In genomic region chr3:20121582-20121981, GRCm38 (mm10) we compare ENCODE assay signal across 7 mouse cellular contexts. TPM values are rescaled to one million over a fixed set of nuclear protein-coding genes. Genes with fewer than 3 reads are reported as not detected.
DNase-seq lines count a peak whose midpoint lies in the region; ATAC-seq lines count a peak whose summit lies in the region.
"Not testable (repeated sequence)": the region's sequence is repeated elsewhere in the genome, so short reads cannot be mapped to it uniquely, and the experiment has no call there.
"Had no signal": no experiment of that assay in that cellular context is flagged by ENCODE, and none has a peak within 500 bp of the region (broad histone marks: within the 10 kb centered on the region; RNA-seq: fewer than 3 reads in every experiment).

No protein-coding gene starts in this region.

- not testable (repeated sequence) for H3K27me3 ChIP-seq in splenic B cell, adult 2 months (ENCODE audit: control insufficient read depth, insufficient read depth, low read length, poor library complexity, severe bottlenecking)

- peak; percentile 17 for DNase-seq in A20 (ENCODE audit: low read depth, low spot score)
- DNase-seq in lung, postnatal 10 days, result peak; percentile 15
- DNase-seq in splenic B cell, adult 2 months (ENCODE audit: low read depth, low spot score), result peak; percentile 56

- peak; percentile 87 for ATAC-seq in common myeloid progenitor, adult 5-6 weeks (replicated peaks; ENCODE audit: low read depth, poor library complexity, severe bottlenecking)
- peak; percentile 97 for ATAC-seq in megakaryocyte progenitor cell, adult 5-6 weeks (replicated peaks; ENCODE audit: poor library complexity)
- ATAC-seq in monocyte, adult 5-6 weeks (replicated peaks; ENCODE audit: insufficient number of reproducible peaks, low FRiP score, low TSS enrichment, poor library complexity, severe bottlenecking), result peak; percentile 95

- not testable (repeated sequence) for H3K36me3 ChIP-seq in splenic B cell, adult 2 months (ENCODE audit: control insufficient read depth, insufficient read depth, low read length, poor library complexity, severe bottlenecking)

RNA-seq across cellular contexts. Expression of gene Gyg, which starts 33.5 kb away (rescaled TPM):
- total RNA-seq in common myeloid progenitor, adult 5-6 weeks (2017), result 23.8 and 34.1 TPM in 2 replicates
- total RNA-seq in megakaryocyte progenitor cell, adult 5-6 weeks (2015), result 156 and 166 TPM in 2 replicates
- 42.3 and 48.5 TPM in 2 replicates for total RNA-seq in megakaryocyte progenitor cell, adult 5-6 weeks (2017)
- 43.3 to 50.7 TPM (median 50.6 TPM) in 3 replicates for total RNA-seq in monocyte, adult 5-6 weeks (2017)
- total RNA-seq: G1E had no signal

Comparison
In these comparisons a context has a peak if more than half of its experiments do, and no peak if none do; other contexts are left out.
1. Peak in every context shown above with its lines: DNase-seq and ATAC-seq.